Mouse (Mus musculus): ENCODE measurements around the gene Tmod3. TPM values are rescaled to one million over a fixed set of nuclear protein-coding genes. Genes with fewer than 3 reads are reported as not detected.
A peak's percentile ranks its signal among the peaks of the same experiment; 100 is the strongest.

Tmod3 gene
- polyA plus RNA-seq, 1 experiment from 2014 or later: 106 TPM

GRCm38 (mm10) chr9:75479106-75479725, 80.2 kb downstream of the Tmod3 start:
- ATAC-seq (replicated peaks; ENCODE audit: insufficient number of reproducible peaks, low FRiP score, low TSS enrichment, low read depth): no peak

GRCm38 (mm10) chr9:75477212-75477611, 82.2 kb downstream of the Tmod3 start:
- Histone ChIP-seq H3K27me3 (ENCODE audit: control insufficient read depth, insufficient read depth, low read length) (no peaks in the 10 kb centered on the region), H3K9me3 (replicated peaks; ENCODE audit: control insufficient read depth, low read length) (no peaks in the 10 kb centered on the region), H3K4me2 (ENCODE audit: low read depth, low read length) (no peak overlapping the region), H3K36me3 (replicated peaks; ENCODE audit: control insufficient read depth, insufficient read depth, low read depth, low read length) (no peaks in the 10 kb centered on the region), H3K27ac (replicated peaks; ENCODE audit: low read depth, low read length) (no peak overlapping the region), H3K4me1 (ENCODE audit: control insufficient read depth, insufficient read depth, low read length) (no peaks in the 10 kb centered on the region), H3K4me3 (ENCODE audit: low read depth, low read length) (no peak overlapping the region), H3K9ac (replicated peaks; ENCODE audit: low read length) (no peak overlapping the region)
- DNase-seq (ENCODE audit: low spot score) (no peak), ATAC-seq (replicated peaks; ENCODE audit: insufficient number of reproducible peaks, low FRiP score, low TSS enrichment, low read depth) (no peak)
- WGBS: 75% methylated on average over 3 of the region's 3 CpGs

More at GRCm38 (mm10) chr9:75479106-75479725, 80.2 kb downstream of the Tmod3 start:
- Histone ChIP-seq H3K9me3 (replicated peaks; ENCODE audit: control insufficient read depth, low read length) (no peaks in the 10 kb centered on the region), H3K36me3 (replicated peaks; ENCODE audit: control insufficient read depth, insufficient read depth, low read depth, low read length) (no peaks in the 10 kb centered on the region), H3K9ac (replicated peaks; ENCODE audit: low read length) (no peak overlapping the region), H3K27ac (replicated peaks; ENCODE audit: low read depth, low read length) (no peak overlapping the region), H3K4me3 (ENCODE audit: low read depth, low read length) (no peak overlapping the region), H3K4me2 (ENCODE audit: low read depth, low read length) (no peak overlapping the region), H3K27me3 (ENCODE audit: control insufficient read depth, insufficient read depth, low read length) (no peaks in the 10 kb centered on the region), H3K4me1 (ENCODE audit: control insufficient read depth, insufficient read depth, low read length) (no peaks in the 10 kb centered on the region)
- WGBS: 62% methylated on average over 8 of the region's 8 CpGs
- DNase-seq (ENCODE audit: low spot score): no peak

- Histone ChIP-seq H3K27ac (replicated peaks; ENCODE audit: low read depth, low read length) (no peak overlapping the region), H3K9me3 (replicated peaks; ENCODE audit: control insufficient read depth, low read length) (no peaks in the 10 kb centered on the region), H3K27me3 (ENCODE audit: control insufficient read depth, insufficient read depth, low read length) (no peaks in the 10 kb centered on the region), H3K9ac (replicated peaks; ENCODE audit: low read length) (no peak overlapping the region), H3K36me3 (replicated peaks; ENCODE audit: control insufficient read depth, insufficient read depth, low read depth, low read length) (peaks cover 7% of the 10 kb centered on the region), H3K4me3 (ENCODE audit: low read depth, low read length) (no peak overlapping the region), H3K4me1 (ENCODE audit: control insufficient read depth, insufficient read depth, low read length) (no peaks in the 10 kb centered on the region), H3K4me2 (ENCODE audit: low read depth, low read length) (no peak overlapping the region)
- DNase-seq (ENCODE audit: low spot score) (peak; percentile 8), ATAC-seq (replicated peaks; ENCODE audit: insufficient number of reproducible peaks, low FRiP score, low TSS enrichment, low read depth) (no peak)
- 78% methylated on average over 14 of the region's 14 CpGs for WGBS
These were observed 91.2 kb downstream of the Tmod3 start for GRCm38 (mm10) chr9:75468297-75468696.

- Histone ChIP-seq H3K27ac (replicated peaks; ENCODE audit: low read depth, low read length) (no peak overlapping the region), H3K27me3 (ENCODE audit: control insufficient read depth, insufficient read depth, low read length) (no peaks in the 10 kb centered on the region), H3K9ac (replicated peaks; ENCODE audit: low read length) (no peak overlapping the region), H3K4me3 (ENCODE audit: low read depth, low read length) (no peak overlapping the region), H3K4me1 (ENCODE audit: control insufficient read depth, insufficient read depth, low read length) (no peaks in the 10 kb centered on the region), H3K4me2 (ENCODE audit: low read depth, low read length) (no peak overlapping the region), H3K9me3 (replicated peaks; ENCODE audit: control insufficient read depth, low read length) (no peaks in the 10 kb centered on the region), H3K36me3 (replicated peaks; ENCODE audit: control insufficient read depth, insufficient read depth, low read depth, low read length) (peaks cover 7% of the 10 kb centered on the region)
- WGBS: 96% methylated on average over 3 of the region's 3 CpGs
- ATAC-seq (replicated peaks; ENCODE audit: insufficient number of reproducible peaks, low FRiP score, low TSS enrichment, low read depth) (no peak), DNase-seq (ENCODE audit: low spot score) (no peak)
These were observed 91.9 kb downstream of the Tmod3 start for GRCm38 (mm10) chr9:75467581-75467980.

GRCm38 (mm10) chr9:75466641-75467040, 92.8 kb downstream of the Tmod3 start:
- no peaks in the 10 kb centered on the region for H3K9me3 ChIP-seq (replicated peaks; ENCODE audit: control insufficient read depth, low read length)
- peaks cover 7% of the 10 kb centered on the region for H3K36me3 ChIP-seq (replicated peaks; ENCODE audit: control insufficient read depth, insufficient read depth, low read depth, low read length)
- no peak overlapping the region for H3K27ac ChIP-seq (replicated peaks; ENCODE audit: low read depth, low read length)
- H3K4me3 ChIP-seq (ENCODE audit: low read depth, low read length): no peak overlapping the region
- no peaks in the 10 kb centered on the region for H3K27me3 ChIP-seq (ENCODE audit: control insufficient read depth, insufficient read depth, low read length)
- DNase-seq (ENCODE audit: low spot score) (no peak), ATAC-seq (replicated peaks; ENCODE audit: insufficient number of reproducible peaks, low FRiP score, low TSS enrichment, low read depth) (no peak)
- WGBS: 88% methylated on average over 4 of the region's 4 CpGs
- no peaks in the 10 kb centered on the region for H3K4me1 ChIP-seq (ENCODE audit: control insufficient read depth, insufficient read depth, low read length)
- H3K4me2 ChIP-seq (ENCODE audit: low read depth, low read length): no peak overlapping the region
- no peak overlapping the region for H3K9ac ChIP-seq (replicated peaks; ENCODE audit: low read length)

GRCm38 (mm10) chr9:75465856-75466255, 93.6 kb downstream of the Tmod3 start:
- Histone ChIP-seq H3K27me3 (ENCODE audit: control insufficient read depth, insufficient read depth, low read length) (no peaks in the 10 kb centered on the region), H3K9ac (replicated peaks; ENCODE audit: low read length) (no peak overlapping the region), H3K4me2 (ENCODE audit: low read depth, low read length) (no peak overlapping the region), H3K4me3 (ENCODE audit: low read depth, low read length) (no peak overlapping the region), H3K4me1 (ENCODE audit: control insufficient read depth, insufficient read depth, low read length) (no peaks in the 10 kb centered on the region), H3K36me3 (replicated peaks; ENCODE audit: control insufficient read depth, insufficient read depth, low read depth, low read length) (peaks cover 11% of the 10 kb centered on the region), H3K9me3 (replicated peaks; ENCODE audit: control insufficient read depth, low read length) (no peaks in the 10 kb centered on the region), H3K27ac (replicated peaks; ENCODE audit: low read depth, low read length) (no peak overlapping the region)
- WGBS: 93% methylated on average over 9 of the region's 9 CpGs
- no peak for DNase-seq (ENCODE audit: low spot score)
- no peak for ATAC-seq (replicated peaks; ENCODE audit: insufficient number of reproducible peaks, low FRiP score, low TSS enrichment, low read depth)

- WGBS: 78% methylated on average over 8 of the region's 8 CpGs
- no peak overlapping the region for H3K9ac ChIP-seq (replicated peaks; ENCODE audit: low read length)
- H3K4me3 ChIP-seq (ENCODE audit: low read depth, low read length): no peak overlapping the region
- no peaks in the 10 kb centered on the region for H3K9me3 ChIP-seq (replicated peaks; ENCODE audit: control insufficient read depth, low read length)
- H3K4me1 ChIP-seq (ENCODE audit: control insufficient read depth, insufficient read depth, low read length): no peaks in the 10 kb centered on the region
- ATAC-seq (replicated peaks; ENCODE audit: insufficient number of reproducible peaks, low FRiP score, low TSS enrichment, low read depth) (no peak), DNase-seq (ENCODE audit: low spot score) (no peak)
- H3K36me3 ChIP-seq (replicated peaks; ENCODE audit: control insufficient read depth, insufficient read depth, low read depth, low read length): peaks cover 16% of the 10 kb centered on the region
- no peak overlapping the region for H3K4me2 ChIP-seq (ENCODE audit: low read depth, low read length)
- no peaks in the 10 kb centered on the region for H3K27me3 ChIP-seq (ENCODE audit: control insufficient read depth, insufficient read depth, low read length)
- H3K27ac ChIP-seq (replicated peaks; ENCODE audit: low read depth, low read length): no peak overlapping the region
These were observed 96.3 kb downstream of the Tmod3 start for GRCm38 (mm10) chr9:75463050-75463660.

GRCm38 (mm10) chr9:75455684-75456083, 103.8 kb downstream of the Tmod3 start:
- H3K36me3 ChIP-seq (replicated peaks; ENCODE audit: control insufficient read depth, insufficient read depth, low read depth, low read length): peaks cover 30% of the 10 kb centered on the region
- no peaks in the 10 kb centered on the region for H3K4me1 ChIP-seq (ENCODE audit: control insufficient read depth, insufficient read depth, low read length)
- H3K27ac ChIP-seq (replicated peaks; ENCODE audit: low read depth, low read length): no peak overlapping the region
- ATAC-seq (replicated peaks; ENCODE audit: insufficient number of reproducible peaks, low FRiP score, low TSS enrichment, low read depth): no peak
- H3K4me3 ChIP-seq (ENCODE audit: low read depth, low read length): no peak overlapping the region
- H3K9me3 ChIP-seq (replicated peaks; ENCODE audit: control insufficient read depth, low read length): no peaks in the 10 kb centered on the region
- H3K9ac ChIP-seq (replicated peaks; ENCODE audit: low read length): no peak overlapping the region
- no peaks in the 10 kb centered on the region for H3K27me3 ChIP-seq (ENCODE audit: control insufficient read depth, insufficient read depth, low read length)
- H3K4me2 ChIP-seq (ENCODE audit: low read depth, low read length): no peak overlapping the region
- DNase-seq (ENCODE audit: low spot score): no peak
- 83% methylated on average over 10 of the region's 10 CpGs for WGBS
